Mouse (Mus musculus): ENCODE measurements at regions not wholly inside any gene's neighbourhood (a gene's known extent, or its start where the extent isn't known, plus 50 kb on each side); places are given as distances from the start of the nearest gene placed in this dataset.

DNA sequence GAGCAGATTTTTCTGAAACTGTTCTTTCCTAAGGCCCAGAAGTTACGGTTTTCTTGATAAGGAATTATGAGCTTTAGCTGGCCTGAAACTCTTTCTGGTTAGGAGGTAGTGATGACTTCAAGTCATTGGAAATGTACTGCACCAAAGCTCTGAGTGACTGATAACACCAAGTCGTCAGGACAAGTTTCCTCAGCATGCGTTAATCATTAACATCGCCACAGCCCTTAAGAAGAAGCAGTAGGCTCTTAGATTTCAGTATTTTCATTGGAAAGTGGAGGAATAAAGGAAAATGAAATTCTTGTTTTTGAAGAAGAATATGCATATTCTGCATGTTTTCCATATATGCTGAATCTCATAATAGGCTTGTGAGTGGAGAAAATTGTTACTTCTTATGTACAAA lies 390.3 kb upstream of the Gm11114 start:
- DNase-seq (ENCODE audit: low read depth): no peak
- TF ChIP-seq CTCF (IDR thresholded peaks at IDR 0.05; ENCODE audit: borderline replicate concordance, extremely low read depth, insufficient read depth, insufficient read length): no peak

- TF ChIP-seq CTCF (IDR thresholded peaks at IDR 0.05; ENCODE audit: borderline replicate concordance, extremely low read depth, insufficient read depth, insufficient read length): no peak
- TF ChIP-seq POLR2A (IDR thresholded peaks at IDR 0.05; ENCODE audit: borderline replicate concordance, extremely low read depth, insufficient read depth, insufficient read length, poor library complexity, severe bottlenecking): no peak
- no peak for DNase-seq (ENCODE audit: low read depth)
Measured at GRCm38 (mm10) chr9:84923966-84924365, 388.6 kb upstream of the Gm11114 start.

DNA sequence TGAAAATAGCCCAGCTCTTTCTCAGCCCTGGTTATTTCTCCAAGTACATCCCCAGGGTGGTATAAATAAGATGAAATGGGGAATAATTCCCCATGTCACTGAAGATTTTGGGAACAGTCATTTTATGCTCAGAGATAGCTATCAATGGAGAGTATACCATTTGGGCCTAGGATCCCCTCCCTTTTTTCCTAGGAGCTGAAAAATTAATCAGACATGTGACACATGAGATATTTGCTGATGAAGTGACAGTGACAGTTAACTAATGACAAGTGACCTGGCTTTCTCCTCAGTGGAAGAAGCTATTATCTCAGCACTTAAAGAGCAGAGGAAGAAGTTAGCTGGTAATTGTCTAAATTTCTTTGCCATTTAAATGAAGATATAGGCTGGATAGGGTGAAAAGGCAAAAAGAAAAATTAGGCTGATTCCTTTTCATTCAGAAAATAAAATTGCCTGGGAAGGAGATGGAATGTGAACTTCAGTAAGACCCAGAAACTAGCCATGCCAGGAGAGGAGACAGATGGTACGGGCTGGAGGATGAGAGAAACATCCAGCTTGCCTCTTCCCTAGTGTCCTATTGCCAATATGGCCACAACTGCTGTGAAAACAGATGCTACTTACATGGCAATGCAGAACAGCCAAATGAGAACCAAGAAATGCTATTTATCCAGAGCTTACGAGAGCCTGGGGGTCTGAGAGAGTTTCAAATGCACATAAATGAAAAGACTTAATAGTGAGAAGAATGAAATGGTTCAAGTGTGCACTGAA lies 376.1 kb upstream of the Gm11114 start:
- peak; percentile 52 for DNase-seq (ENCODE audit: low read depth)
- TF ChIP-seq CTCF (IDR thresholded peaks at IDR 0.05; ENCODE audit: borderline replicate concordance, extremely low read depth, insufficient read depth, insufficient read length) (no peak), POLR2A (IDR thresholded peaks at IDR 0.05; ENCODE audit: borderline replicate concordance, extremely low read depth, insufficient read depth, insufficient read length, poor library complexity, severe bottlenecking) (no peak)

- no peak for DNase-seq (ENCODE audit: low read depth)
Measured at GRCm38 (mm10) chr9:84966558-84967154, 345.9 kb upstream of the Gm11114 start.

GRCm38 (mm10) chr9:84969975-84970608 lies 342.5 kb upstream of the Gm11114 start:
- TF ChIP-seq POLR2A (IDR thresholded peaks at IDR 0.05; ENCODE audit: borderline replicate concordance, extremely low read depth, insufficient read depth, insufficient read length, poor library complexity, severe bottlenecking) (no peak), CTCF (IDR thresholded peaks at IDR 0.05; ENCODE audit: borderline replicate concordance, extremely low read depth, insufficient read depth, insufficient read length) (no peak)
- no peak for DNase-seq (ENCODE audit: low read depth)

More at GRCm38 (mm10) chr9:84966558-84967154, 345.9 kb upstream of the Gm11114 start:
- TF ChIP-seq CTCF (IDR thresholded peaks at IDR 0.05; ENCODE audit: borderline replicate concordance, extremely low read depth, insufficient read depth, insufficient read length) (no peak), POLR2A (IDR thresholded peaks at IDR 0.05; ENCODE audit: borderline replicate concordance, extremely low read depth, insufficient read depth, insufficient read length, poor library complexity, severe bottlenecking) (no peak)

DNA sequence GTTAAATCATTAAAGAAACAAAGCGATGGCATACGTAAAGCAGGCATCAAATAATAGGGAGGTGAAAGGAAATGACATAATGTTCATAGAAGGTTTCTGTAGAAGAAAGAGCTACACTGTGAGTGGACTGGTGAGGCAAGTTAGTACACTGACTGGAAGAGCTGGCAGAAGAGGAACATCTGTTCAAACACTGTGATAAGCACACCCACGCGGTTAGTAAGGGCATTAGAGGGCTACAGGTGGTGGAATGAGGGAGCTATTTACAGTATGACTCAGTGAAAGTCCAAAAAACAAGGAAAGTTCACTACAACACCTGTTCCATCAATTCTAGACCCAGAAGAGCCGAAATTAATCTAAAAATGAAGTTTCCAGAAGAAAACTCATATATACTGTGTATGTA lies 335.1 kb upstream of the Gm11114 start:
- DNase-seq (ENCODE audit: low read depth): no peak
- TF ChIP-seq POLR2A (IDR thresholded peaks at IDR 0.05; ENCODE audit: borderline replicate concordance, extremely low read depth, insufficient read depth, insufficient read length, poor library complexity, severe bottlenecking) (no peak), CTCF (IDR thresholded peaks at IDR 0.05; ENCODE audit: borderline replicate concordance, extremely low read depth, insufficient read depth, insufficient read length) (no peak)

DNA sequence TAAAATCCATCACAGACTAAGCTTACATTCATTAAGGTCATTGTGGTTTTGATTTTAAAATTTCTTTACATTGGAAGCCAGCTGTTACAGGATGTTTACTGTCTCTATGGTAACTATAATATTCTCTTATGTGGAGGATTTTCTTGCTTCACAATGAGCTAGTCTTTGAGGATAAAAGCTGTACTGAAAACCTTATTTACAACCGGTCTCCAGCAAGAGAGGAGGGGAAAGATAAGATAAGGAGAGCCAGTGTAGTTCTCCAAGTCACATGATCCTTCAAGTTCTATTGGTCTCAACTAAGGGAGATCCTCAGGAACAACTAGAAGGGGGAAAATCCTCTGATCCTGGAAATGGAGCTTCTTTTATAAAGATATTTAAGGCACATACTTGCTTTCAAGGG lies 309.2 kb upstream of the Gm11114 start:
- peak; percentile 1 for DNase-seq (ENCODE audit: low read depth)
- TF ChIP-seq POLR2A (IDR thresholded peaks at IDR 0.05; ENCODE audit: borderline replicate concordance, extremely low read depth, insufficient read depth, insufficient read length, poor library complexity, severe bottlenecking) (no peak), CTCF (IDR thresholded peaks at IDR 0.05; ENCODE audit: borderline replicate concordance, extremely low read depth, insufficient read depth, insufficient read length) (no peak)

DNA sequence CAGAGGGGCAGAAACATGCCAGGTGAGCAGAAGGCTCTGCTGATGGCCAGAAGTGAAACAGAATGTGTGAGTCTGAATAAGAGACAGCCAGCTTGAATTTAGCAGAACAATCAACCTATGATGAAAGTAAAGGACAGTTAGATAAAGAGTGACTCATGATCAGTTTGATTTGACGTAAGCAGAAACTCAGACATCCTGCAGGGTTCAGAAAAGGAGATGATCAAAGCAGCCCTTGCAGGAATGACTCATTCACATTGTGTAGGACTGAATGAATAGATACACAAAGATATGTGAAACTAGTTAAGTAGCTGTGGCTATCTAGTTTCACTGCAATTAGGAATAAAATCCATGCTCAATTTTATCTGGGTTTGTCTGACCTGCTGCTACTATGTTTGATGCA lies 301.2 kb upstream of the Gm11114 start:
- no peak for DNase-seq (ENCODE audit: low read depth)
- TF ChIP-seq CTCF (IDR thresholded peaks at IDR 0.05; ENCODE audit: borderline replicate concordance, extremely low read depth, insufficient read depth, insufficient read length): no peak
- TF ChIP-seq POLR2A (IDR thresholded peaks at IDR 0.05; ENCODE audit: borderline replicate concordance, extremely low read depth, insufficient read depth, insufficient read length, poor library complexity, severe bottlenecking): no peak

GRCm38 (mm10) chr9:85048112-85048978 lies 264.2 kb upstream of the Gm11114 start:
- TF ChIP-seq POLR2A (IDR thresholded peaks at IDR 0.05; ENCODE audit: borderline replicate concordance, extremely low read depth, insufficient read depth, insufficient read length, poor library complexity, severe bottlenecking): no peak
- no peak for TF ChIP-seq CTCF (IDR thresholded peaks at IDR 0.05; ENCODE audit: borderline replicate concordance, extremely low read depth, insufficient read depth, insufficient read length)
- peak; percentile 63 for DNase-seq (ENCODE audit: low read depth)

GRCm38 (mm10) chr9:85052526-85052925 lies 260.0 kb upstream of the Gm11114 start:
- TF ChIP-seq POLR2A (IDR thresholded peaks at IDR 0.05; ENCODE audit: borderline replicate concordance, extremely low read depth, insufficient read depth, insufficient read length, poor library complexity, severe bottlenecking) (no peak), CTCF (IDR thresholded peaks at IDR 0.05; ENCODE audit: borderline replicate concordance, extremely low read depth, insufficient read depth, insufficient read length) (no peak)
- DNase-seq (ENCODE audit: low read depth): no peak

DNA sequence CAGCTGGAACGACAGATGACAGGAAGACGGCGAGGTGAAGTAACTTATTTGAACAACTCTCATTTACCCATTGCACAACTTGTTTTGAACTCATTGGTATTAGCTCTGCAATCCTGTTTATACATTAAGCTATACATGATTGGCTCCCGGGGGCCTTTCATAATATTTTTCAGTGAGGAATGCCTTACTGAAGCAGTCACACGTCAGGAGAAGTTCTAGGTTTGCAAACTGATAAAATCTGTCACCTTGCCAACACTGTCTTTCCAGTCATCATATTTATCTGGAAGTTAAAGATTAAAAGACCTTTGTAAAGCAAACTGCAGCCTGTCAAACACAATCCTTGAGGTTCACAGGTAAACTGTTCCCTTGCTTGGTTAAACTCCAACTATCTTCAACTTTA lies 232.6 kb upstream of the Gm11114 start:
- DNase-seq (ENCODE audit: low read depth): no peak
- TF ChIP-seq POLR2A (IDR thresholded peaks at IDR 0.05; ENCODE audit: borderline replicate concordance, extremely low read depth, insufficient read depth, insufficient read length, poor library complexity, severe bottlenecking): no peak
